ENCODE assay signal across 25 mouse cellular contexts in genomic region chr6:94875065-94875464, GRCm38 (mm10).
A peak's percentile ranks its signal among the peaks of the same experiment; 100 is the strongest.
DNase-seq lines count a peak whose midpoint lies in the region; ATAC-seq and TF ChIP-seq lines count a peak whose summit lies in the region.
"Had no signal": no experiment of that assay in that cellular context is flagged by ENCODE, and none has a peak within 500 bp of the region (broad histone marks: within the 10 kb centered on the region; RNA-seq: fewer than 3 reads in every experiment).

No protein-coding gene starts in this region.

- no peaks in the 10 kb centered on the region for H3K36me3 ChIP-seq in limb, embryonic 15.5 days
- no peaks in the 10 kb centered on the region for H3K36me3 ChIP-seq in limb, embryonic 10.5 days
- H3K36me3 ChIP-seq in MEL (ENCODE audit: control insufficient read depth in 1 of 2, insufficient read depth in 2 of 2, low read length in 2 of 2): peaks cover 0 to 5% of the 10 kb centered on the region in 2 experiments; a peak in 2 of 4 replicates
- H3K36me3 ChIP-seq: embryonic facial prominence, embryonic 13.5 days; embryonic facial prominence, embryonic 15.5 days; forebrain, embryonic 12.5 days; forebrain, embryonic 15.5 days had no signal

- TF ChIP-seq POLR2A in MEL (IDR thresholded peaks at IDR 0.05; ENCODE audit: control insufficient read depth in 1 of 2, insufficient read depth in 1 of 2, low read depth in 1 of 2, low read length in 2 of 2, poor library complexity in 1 of 2): no peak

- peak; percentile 16 to 60 for TF ChIP-seq EP300 in MEL (IDR thresholded peaks at IDR 0.05; ENCODE audit: low read depth in 1 of 2, low read length in 2 of 2)

- DNase-seq in limb, embryonic 10.5 days (ENCODE audit: low spot score): no peak
- DNase-seq in MEL (ENCODE audit: low read depth, low spot score): peak; percentile 62
- no peak for DNase-seq in heart, postnatal 10 days
- DNase-seq in left cerebral cortex, adult 8-10 months (ENCODE audit: low spot score in 2 of 2): no peak
- DNase-seq: adrenal gland, adult 2 months; adrenal gland, postnatal 10 days; adrenal gland, postnatal 25 days; cerebellum, adult 11 months; cerebellum, adult 18-20 months; cerebellum, adult 8-10 months; cerebellum, adult 9-11 months; cerebellum, postnatal 14 days; cerebellum, postnatal 36 days; embryo, embryonic 11 days; forebrain, postnatal 0 days had no signal

- TF ChIP-seq CTCF in MEL (IDR thresholded peaks at IDR 0.05 in 2 of 3, conservative IDR thresholded peaks at IDR 0.05 in 1 of 3; ENCODE audit: control insufficient read depth in 1 of 3, insufficient read depth in 1 of 3, low read depth in 2 of 3, low read length in 3 of 3, poor library complexity in 1 of 3, severe bottlenecking in 1 of 3): no peak

- 0 out of 2 replicates have a peak, but pooled peaks cover 2% of the 10 kb centered on the region for H3K27me3 ChIP-seq in limb, embryonic 15.5 days
- no peaks in the 10 kb centered on the region for H3K27me3 ChIP-seq in limb, embryonic 10.5 days (ENCODE audit: low read depth, poor library complexity, severe bottlenecking)
- H3K27me3 ChIP-seq in MEL (ENCODE audit: control insufficient read depth in 1 of 2, insufficient read depth in 2 of 2, low read length in 2 of 2): no peaks in the 10 kb centered on the region
- H3K27me3 ChIP-seq: embryonic facial prominence, embryonic 13.5 days; embryonic facial prominence, embryonic 15.5 days; forebrain, embryonic 12.5 days; forebrain, embryonic 15.5 days; Patski had no signal

- H3K9me3 ChIP-seq in limb, embryonic 15.5 days: no peaks in the 10 kb centered on the region
- H3K9me3 ChIP-seq in limb, embryonic 10.5 days (replicated peaks): no peaks in the 10 kb centered on the region
- no peaks in the 10 kb centered on the region for H3K9me3 ChIP-seq in MEL (replicated peaks; ENCODE audit: insufficient read depth, low read length)
- H3K9me3 ChIP-seq: embryonic facial prominence, embryonic 13.5 days; embryonic facial prominence, embryonic 15.5 days; forebrain, embryonic 12.5 days; forebrain, embryonic 15.5 days had no signal

- no peak overlapping the region for H3K9ac ChIP-seq in limb, embryonic 15.5 days
- H3K9ac ChIP-seq in MEL (ENCODE audit: control insufficient read depth, low read depth, low read length, poor library complexity, severe bottlenecking): 0 out of 2 replicates have a peak overlapping the region, but pooled peaks have one; percentile 7
- H3K9ac ChIP-seq: embryonic facial prominence, embryonic 13.5 days; embryonic facial prominence, embryonic 15.5 days; forebrain, embryonic 12.5 days; forebrain, embryonic 15.5 days; forebrain, postnatal 0 days had no signal

- H3K27ac ChIP-seq in limb, embryonic 15.5 days: peak overlapping the region; percentile 23; the same call in 1 of the 2 replicates
- H3K27ac ChIP-seq in limb, embryonic 10.5 days: no peak overlapping the region
- peak overlapping the region; percentile 57 for H3K27ac ChIP-seq in MEL (ENCODE audit: control insufficient read depth, low read depth, low read length)
- H3K27ac ChIP-seq: embryonic facial prominence, embryonic 13.5 days; embryonic facial prominence, embryonic 15.5 days; forebrain, embryonic 12.5 days; forebrain, embryonic 15.5 days had no signal

- intact Hi-C loops in heart, postnatal 10 days (cut with DNase I): no loop called here

- no peak overlapping the region for H3K4me2 ChIP-seq in limb, embryonic 15.5 days
- H3K4me2 ChIP-seq: embryonic facial prominence, embryonic 13.5 days; embryonic facial prominence, embryonic 15.5 days; forebrain, embryonic 12.5 days; forebrain, embryonic 15.5 days had no signal

- no peaks in the 10 kb centered on the region for H3K79me2 ChIP-seq in MEL (ENCODE audit: control insufficient read depth, insufficient read depth, low read length, poor library complexity)

- H3K4me3 ChIP-seq in limb, embryonic 15.5 days: no peak overlapping the region
- no peak overlapping the region for H3K4me3 ChIP-seq in limb, embryonic 10.5 days
- 0 out of 4 replicates have a peak overlapping the region, but pooled peaks have one; percentile 11 to 24 for H3K4me3 ChIP-seq in MEL (ENCODE audit: control insufficient read depth in 1 of 2, insufficient read depth in 1 of 2, low read depth in 2 of 2, low read length in 2 of 2)
- H3K4me3 ChIP-seq: embryonic facial prominence, embryonic 13.5 days; embryonic facial prominence, embryonic 15.5 days; erythroblast, embryonic 14.5 days; forebrain, embryonic 12.5 days; forebrain, embryonic 15.5 days had no signal

- 93% methylated on average over 4 of the region's 4 CpGs for WGBS in limb, embryonic 15.5 days
- 92% methylated on average over 4 of the region's 4 CpGs for WGBS in limb, embryonic 10.5 days

- TF ChIP-seq RAD21 in MEL (IDR thresholded peaks at IDR 0.05; ENCODE audit: low read depth, low read length): no peak

- H3K4me1 ChIP-seq in limb, embryonic 15.5 days: 0 out of 2 replicates have a peak, but pooled peaks cover 11% of the 10 kb centered on the region
- H3K4me1 ChIP-seq in limb, embryonic 10.5 days: peaks cover 11% of the 10 kb centered on the region; the same call in 1 of the 2 replicates
- H3K4me1 ChIP-seq in MEL (ENCODE audit: control insufficient read depth in 1 of 2, insufficient read depth in 2 of 2, low read length in 2 of 2): peaks cover 3 to 5% of the 10 kb centered on the region in 2 experiments; a peak in 3 of 4 replicates
- H3K4me1 ChIP-seq: embryonic facial prominence, embryonic 15.5 days; forebrain, embryonic 12.5 days; forebrain, embryonic 15.5 days had no signal

- ATAC-seq in limb, embryonic 15.5 days (ENCODE audit: insufficient number of reproducible peaks, low FRiP score, low TSS enrichment, low read depth): no peak
- 0 out of 2 replicates have a peak, but pooled peaks have one; percentile 35 for ATAC-seq in erythroid progenitor cell, adult 5-6 weeks (replicated peaks; ENCODE audit: low FRiP score, poor library complexity, severe bottlenecking)
- ATAC-seq in megakaryocyte-erythroid progenitor cell, adult 5-6 weeks (replicated peaks; ENCODE audit: low FRiP score, low TSS enrichment, poor library complexity, severe bottlenecking): peak; percentile 76
- ATAC-seq: activated CD4-positive, CD25-positive, alpha-beta regulatory T cell, adult 4 months; forebrain, embryonic 15.5 days; forebrain, postnatal 0 days; Patski had no signal

TF ChIP-seq in MEL, 35 proteins besides CTCF, POLR2A, EP300 and RAD21:
- 0 out of 2 replicates have a peak, but pooled peaks have one; percentile 18 for TF ChIP-seq SIN3A (IDR thresholded peaks at IDR 0.05; ENCODE audit: low read length)
- TF ChIP-seq ZC3H11A (IDR thresholded peaks at IDR 0.05; ENCODE audit: low read depth, low read length): no peak
- TF ChIP-seq TAL1 (IDR thresholded peaks at IDR 0.05; ENCODE audit: low read length): no peak
- TF ChIP-seq ETS1 (IDR thresholded peaks at IDR 0.05; ENCODE audit: low read depth, low read length): no peak
- TF ChIP-seq E2F4 (IDR thresholded peaks at IDR 0.05; ENCODE audit: borderline replicate concordance, low read depth, low read length): no peak
- no peak; the same call in 1 of the 2 replicates for TF ChIP-seq BHLHE40 (IDR thresholded peaks at IDR 0.05; ENCODE audit: borderline replicate concordance, low read depth, low read length)
- TF ChIP-seq TCF12 (IDR thresholded peaks at IDR 0.05; ENCODE audit: low read depth, low read length): peak; percentile 39; the same call in 1 of the 2 replicates
- no peak for TF ChIP-seq HCFC1 (IDR thresholded peaks at IDR 0.05; ENCODE audit: low read depth, low read length)
- TF ChIP-seq USF1 (IDR thresholded peaks at IDR 0.05; ENCODE audit: low read depth, low read length): no peak
- no peak for TF ChIP-seq POLR2AphosphoS2 (IDR thresholded peaks at IDR 0.05; ENCODE audit: low read length)
- TF ChIP-seq GATA1 (IDR thresholded peaks at IDR 0.05; ENCODE audit: low read depth, low read length): no peak
- TF ChIP-seq JUND (IDR thresholded peaks at IDR 0.05; ENCODE audit: low read depth, low read length): no peak
- no peak for TF ChIP-seq ZNF384 (IDR thresholded peaks at IDR 0.05; ENCODE audit: low read depth, low read length)
- no peak for TF ChIP-seq SMC3 (IDR thresholded peaks at IDR 0.05; ENCODE audit: low read depth, low read length)
- no peak for TF ChIP-seq GABPA (IDR thresholded peaks at IDR 0.05; ENCODE audit: low read depth, low read length)

Comparison
In these comparisons a context has a peak if more than half of its experiments do, and no peak if none do; other contexts are left out.
1. H3K4me3 ChIP-seq: peak in MEL (2 of 2); none in limb, embryonic 15.5 days (single experiment) and limb, embryonic 10.5 days (single experiment).